Mouse (Mus musculus): ENCODE measurements at regions not wholly inside any gene's neighbourhood (a gene's known extent, or its start where the extent isn't known, plus 50 kb on each side); places are given as distances from the start of the nearest gene placed in this dataset.

- H3K4me3 ChIP-seq (replicated peaks; ENCODE audit: low read length): no peak overlapping the region
- DNase-seq (ENCODE audit: low spot score) (peak; percentile 75), ATAC-seq (ENCODE audit: low FRiP score, low read depth) (no peak)
- no peaks in the 10 kb centered on the region for H3K36me3 ChIP-seq (ENCODE audit: control insufficient read depth, insufficient read depth, low read length)
- H3K4me2 ChIP-seq (replicated peaks; ENCODE audit: low read depth, low read length, severe bottlenecking): no peak overlapping the region
- TF ChIP-seq POLR2A (IDR thresholded peaks at IDR 0.05; ENCODE audit: borderline replicate concordance, extremely low read depth, insufficient read depth, insufficient read length): no peak
- H3K9ac ChIP-seq (ENCODE audit: low read depth, low read length, severe bottlenecking): no peak overlapping the region
- H3K27me3 ChIP-seq (ENCODE audit: control insufficient read depth, insufficient read depth, low read length): no peaks in the 10 kb centered on the region
- no peaks in the 10 kb centered on the region for H3K9me3 ChIP-seq (ENCODE audit: control insufficient read depth, low read length)
- H3K4me1 ChIP-seq (ENCODE audit: control insufficient read depth, insufficient read depth, low read length): 0 out of 2 replicates have a peak, but pooled peaks cover 4% of the 10 kb centered on the region
- WGBS: 18% methylated on average over 5 of the region's 5 CpGs
- H3K27ac ChIP-seq (replicated peaks; ENCODE audit: low read depth, low read length): no peak overlapping the region
These were observed 171.6 kb downstream of the Gxylt1 start for GRCm38 (mm10) chr15:93103426-93103825.

GRCm38 (mm10) chr15:93101881-93102280 lies 173.1 kb downstream of the Gxylt1 start:
- no peaks in the 10 kb centered on the region for H3K9me3 ChIP-seq (ENCODE audit: control insufficient read depth, low read length)
- 91% methylated on average over 10 of the region's 10 CpGs for WGBS
- H3K4me1 ChIP-seq (ENCODE audit: control insufficient read depth, insufficient read depth, low read length): 0 out of 2 replicates have a peak, but pooled peaks cover 4% of the 10 kb centered on the region
- no peak overlapping the region for H3K9ac ChIP-seq (ENCODE audit: low read depth, low read length, severe bottlenecking)
- ATAC-seq (ENCODE audit: low FRiP score, low read depth) (no peak), DNase-seq (ENCODE audit: low spot score) (no peak)
- TF ChIP-seq POLR2A (IDR thresholded peaks at IDR 0.05; ENCODE audit: borderline replicate concordance, extremely low read depth, insufficient read depth, insufficient read length): no peak
- H3K27ac ChIP-seq (replicated peaks; ENCODE audit: low read depth, low read length): no peak overlapping the region
- H3K36me3 ChIP-seq (ENCODE audit: control insufficient read depth, insufficient read depth, low read length): no peaks in the 10 kb centered on the region
- no peaks in the 10 kb centered on the region for H3K27me3 ChIP-seq (ENCODE audit: control insufficient read depth, insufficient read depth, low read length)
- no peak overlapping the region for H3K4me3 ChIP-seq (replicated peaks; ENCODE audit: low read length)
- no peak overlapping the region for H3K4me2 ChIP-seq (replicated peaks; ENCODE audit: low read depth, low read length, severe bottlenecking)

- Histone ChIP-seq H3K27me3 (ENCODE audit: control insufficient read depth, insufficient read depth, low read length) (no peaks in the 10 kb centered on the region), H3K27ac (replicated peaks; ENCODE audit: low read depth, low read length) (no peak overlapping the region), H3K9ac (ENCODE audit: low read depth, low read length, severe bottlenecking) (no peak overlapping the region), H3K36me3 (ENCODE audit: control insufficient read depth, insufficient read depth, low read length) (no peaks in the 10 kb centered on the region), H3K9me3 (ENCODE audit: control insufficient read depth, low read length) (no peaks in the 10 kb centered on the region), H3K4me3 (replicated peaks; ENCODE audit: low read length) (no peak overlapping the region), H3K4me1 (ENCODE audit: control insufficient read depth, insufficient read depth, low read length) (0 out of 2 replicates have a peak, but pooled peaks cover 4% of the 10 kb centered on the region), H3K4me2 (replicated peaks; ENCODE audit: low read depth, low read length, severe bottlenecking) (no peak overlapping the region)
- 62% methylated on average over 7 of the region's 7 CpGs for WGBS
- DNase-seq (ENCODE audit: low spot score) (no peak), ATAC-seq (ENCODE audit: low FRiP score, low read depth) (no peak)
- no peak for TF ChIP-seq POLR2A (IDR thresholded peaks at IDR 0.05; ENCODE audit: borderline replicate concordance, extremely low read depth, insufficient read depth, insufficient read length)
These were observed 174.1 kb downstream of the Gxylt1 start for GRCm38 (mm10) chr15:93100837-93101236.

GRCm38 (mm10) chr15:93099840-93100239 lies 175.1 kb downstream of the Gxylt1 start:
- Histone ChIP-seq H3K4me3 (replicated peaks; ENCODE audit: low read length) (no peak overlapping the region), H3K4me2 (replicated peaks; ENCODE audit: low read depth, low read length, severe bottlenecking) (no peak overlapping the region), H3K4me1 (ENCODE audit: control insufficient read depth, insufficient read depth, low read length) (0 out of 2 replicates have a peak, but pooled peaks cover 3% of the 10 kb centered on the region), H3K36me3 (ENCODE audit: control insufficient read depth, insufficient read depth, low read length) (no peaks in the 10 kb centered on the region), H3K27ac (replicated peaks; ENCODE audit: low read depth, low read length) (no peak overlapping the region), H3K27me3 (ENCODE audit: control insufficient read depth, insufficient read depth, low read length) (no peaks in the 10 kb centered on the region), H3K9me3 (ENCODE audit: control insufficient read depth, low read length) (no peaks in the 10 kb centered on the region), H3K9ac (ENCODE audit: low read depth, low read length, severe bottlenecking) (no peak overlapping the region)
- ATAC-seq (ENCODE audit: low FRiP score, low read depth) (no peak), DNase-seq (ENCODE audit: low spot score) (no peak)
- no peak for TF ChIP-seq POLR2A (IDR thresholded peaks at IDR 0.05; ENCODE audit: borderline replicate concordance, extremely low read depth, insufficient read depth, insufficient read length)
- 87% methylated on average over 3 of the region's 3 CpGs for WGBS

GRCm38 (mm10) chr15:93096335-93096734 lies 178.6 kb downstream of the Gxylt1 start:
- WGBS: 81% methylated on average over 5 of the region's 5 CpGs
- ATAC-seq (ENCODE audit: low FRiP score, low read depth) (no peak), DNase-seq (ENCODE audit: low spot score) (no peak)
- no peaks in the 10 kb centered on the region for H3K36me3 ChIP-seq (ENCODE audit: control insufficient read depth, insufficient read depth, low read length)
- no peak overlapping the region for H3K4me3 ChIP-seq (replicated peaks; ENCODE audit: low read length)
- no peak for TF ChIP-seq POLR2A (IDR thresholded peaks at IDR 0.05; ENCODE audit: borderline replicate concordance, extremely low read depth, insufficient read depth, insufficient read length)
- no peak overlapping the region for H3K4me2 ChIP-seq (replicated peaks; ENCODE audit: low read depth, low read length, severe bottlenecking)
- no peak overlapping the region for H3K27ac ChIP-seq (replicated peaks; ENCODE audit: low read depth, low read length)
- no peaks in the 10 kb centered on the region for H3K27me3 ChIP-seq (ENCODE audit: control insufficient read depth, insufficient read depth, low read length)
- H3K9ac ChIP-seq (ENCODE audit: low read depth, low read length, severe bottlenecking): no peak overlapping the region
- no peaks in the 10 kb centered on the region for H3K9me3 ChIP-seq (ENCODE audit: control insufficient read depth, low read length)
- no peaks in the 10 kb centered on the region for H3K4me1 ChIP-seq (ENCODE audit: control insufficient read depth, insufficient read depth, low read length)

- ATAC-seq (ENCODE audit: low FRiP score, low read depth): no peak
- WGBS: 35% methylated on average over 6 of the region's 6 CpGs
- Histone ChIP-seq H3K36me3 (ENCODE audit: control insufficient read depth, insufficient read depth, low read length) (no peaks in the 10 kb centered on the region), H3K9ac (ENCODE audit: low read depth, low read length, severe bottlenecking) (no peak overlapping the region), H3K4me1 (ENCODE audit: control insufficient read depth, insufficient read depth, low read length) (no peaks in the 10 kb centered on the region), H3K27ac (replicated peaks; ENCODE audit: low read depth, low read length) (no peak overlapping the region), H3K9me3 (ENCODE audit: control insufficient read depth, low read length) (no peaks in the 10 kb centered on the region), H3K4me2 (replicated peaks; ENCODE audit: low read depth, low read length, severe bottlenecking) (no peak overlapping the region), H3K27me3 (ENCODE audit: control insufficient read depth, insufficient read depth, low read length) (no peaks in the 10 kb centered on the region), H3K4me3 (replicated peaks; ENCODE audit: low read length) (no peak overlapping the region)
- DNase-seq (ENCODE audit: low spot score): no peak
- no peak for TF ChIP-seq POLR2A (IDR thresholded peaks at IDR 0.05; ENCODE audit: borderline replicate concordance, extremely low read depth, insufficient read depth, insufficient read length)
These were observed 179.8 kb downstream of the Gxylt1 start for GRCm38 (mm10) chr15:93095224-93095623.

Measured in limb, embryonic 14.5 days (tissue).